Mouse (Mus musculus) heart, adult 2 months (tissue): ENCODE results near the gene Scgn.

Experiments used
- CTCF ChIP-seq: fragments of 200-600 bp; IDR thresholded peaks from 2 replicates; pipeline ENCODE4 v1.8.1; 2022; ENCODE audit warnings: antibody characterized with exemption, mild to moderate bottlenecking, moderate library complexity
- EP300 ChIP-seq: fragments of 200-500 bp; IDR thresholded peaks from 2 replicates; pipeline ENCODE4 v1.6.1; 2011; ENCODE audit warnings: low read depth, low read length, control low read depth; ENCODE audit not compliant: insufficient read depth
- POLR2A ChIP-seq: fragments of 200-500 bp; IDR thresholded peaks from 2 replicates; pipeline ENCODE4 v1.6.1; 2011; ENCODE audit warnings: mild to moderate bottlenecking, low read depth, low read length, control low read depth; ENCODE audit not compliant: insufficient read depth

GRCm38 (mm10) chr13:23913791-23914306, 77.2 kb downstream of the Scgn start:
- no peak for TF ChIP-seq CTCF
- TF ChIP-seq POLR2A: no peak
- TF ChIP-seq EP300: no peak
